Mouse (Mus musculus) hindbrain, embryonic 13.5 days (tissue): ENCODE measurements around the gene Ryr2. TPM values are rescaled to one million over a fixed set of nuclear protein-coding genes. Genes with fewer than 3 reads are reported as not detected.

ENCODE experiments used
- ATAC-seq: fragments of 200-750 bp; cut with Nextera tagmentation; 2 replicates; pipeline ENCODE4 v1.8.0; 2017; ENCODE audit warnings: moderate TSS enrichment; ENCODE audit not compliant: low FRiP score
- H3K27ac ChIP-seq: fragments of 300-500 bp; sonication (generic); 2 replicates; pipeline ENCODE4 v1.5.1; 2015; ENCODE audit warnings: inconsistent platforms, mild to moderate bottlenecking, moderate library complexity
- H3K27me3 ChIP-seq: fragments of 300-500 bp; sonication (generic); 2 replicates; pipeline ENCODE4 v1.6.1; 2015; ENCODE audit warnings: mild to moderate bottlenecking, inconsistent platforms
- H3K36me3 ChIP-seq: fragments of 300-500 bp; sonication (generic); 2 replicates; pipeline ENCODE4 v1.6.1; 2015; ENCODE audit warnings: mild to moderate bottlenecking, inconsistent platforms
- H3K4me1 ChIP-seq: fragments of 300-500 bp; sonication (generic); replicated peaks from 2 replicates; pipeline ENCODE4 v1.6.1; 2015; ENCODE audit warnings: inconsistent platforms
- H3K4me2 ChIP-seq: fragments of 300-500 bp; sonication (generic); 2 replicates; pipeline ENCODE4 v1.6.1; 2015; ENCODE audit warnings: inconsistent platforms, mild to moderate bottlenecking, moderate library complexity
- H3K4me3 ChIP-seq: fragments of 300-500 bp; sonication (generic); 2 replicates; pipeline ENCODE4 v1.5.1; 2015; ENCODE audit warnings: mild to moderate bottlenecking, inconsistent platforms
- H3K9ac ChIP-seq: fragments of 300-500 bp; sonication (generic); 2 replicates; pipeline ENCODE4 v1.6.1; 2015; ENCODE audit warnings: mild to moderate bottlenecking, inconsistent platforms
- H3K9me3 ChIP-seq: fragments of 300-500 bp; sonication (generic); 2 replicates; pipeline ENCODE4 v1.6.1; 2016; ENCODE audit warnings: inconsistent platforms
- WGBS: fragments of 180-500 bp; shearing (Covaris S2); methylation state at CpG from one replicate; pipeline ENCODE4 v1.1.7; 2015; 5-methylcytosine and 5-hydroxymethylcytosine counted together
- polyA plus RNA-seq: library from polyadenylated mRNA; unstranded; fragments of >200 nt; fragmentation: Nextera tagmentation; extraction: Ambion mirVana; gene quantifications from 2 replicates; pipeline ENCODE4 v1.2.1, GENCODE M21; 2015

The Ryr2 gene
- polyA plus RNA-seq, 1 experiment from 2014 or later: 2.2 TPM

- 77% methylated on average over 3 of the region's 3 CpGs for WGBS
- H3K4me1 ChIP-seq: no peaks in the 10 kb centered on the region
- H3K4me2 ChIP-seq: no peak overlapping the region
- H3K36me3 ChIP-seq: no peaks in the 10 kb centered on the region
- H3K27ac ChIP-seq: no peak overlapping the region
- no peaks in the 10 kb centered on the region for H3K9me3 ChIP-seq
- H3K27me3 ChIP-seq: no peaks in the 10 kb centered on the region
- no peak for ATAC-seq
- no peak overlapping the region for H3K4me3 ChIP-seq
- no peak overlapping the region for H3K9ac ChIP-seq
Measured at GRCm38 (mm10) chr13:11924732-11925131, 182.0 kb downstream of the Ryr2 start.

DNA sequence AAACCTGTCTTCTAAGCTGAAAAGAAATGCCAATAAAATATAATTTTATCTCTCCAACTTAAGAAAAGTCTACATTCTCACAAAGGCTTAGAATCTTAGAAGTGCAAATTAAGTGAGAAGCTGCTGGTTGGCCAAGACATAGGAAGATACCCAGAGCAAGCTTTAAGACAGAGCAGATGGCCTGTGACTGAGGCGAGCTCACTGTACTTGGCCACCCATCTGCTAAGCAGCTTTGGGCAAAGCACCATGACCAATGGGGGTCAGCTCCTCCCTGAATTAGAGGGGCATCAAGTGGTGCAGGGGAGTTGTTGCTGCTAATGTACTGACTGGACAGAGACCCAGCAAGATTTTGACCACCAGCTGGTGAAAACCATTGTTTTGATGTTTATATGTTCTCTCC, 186.2 kb downstream of the Ryr2 start:
- 74% methylated on average over 1 of the region's 1 CpGs for WGBS
- H3K27ac ChIP-seq: no peak overlapping the region
- H3K9me3 ChIP-seq: no peaks in the 10 kb centered on the region
- no peak for ATAC-seq
- H3K4me3 ChIP-seq: no peak overlapping the region
- H3K4me1 ChIP-seq: no peaks in the 10 kb centered on the region
- no peaks in the 10 kb centered on the region for H3K36me3 ChIP-seq
- no peaks in the 10 kb centered on the region for H3K27me3 ChIP-seq
- no peak overlapping the region for H3K4me2 ChIP-seq
- H3K9ac ChIP-seq: no peak overlapping the region

DNA sequence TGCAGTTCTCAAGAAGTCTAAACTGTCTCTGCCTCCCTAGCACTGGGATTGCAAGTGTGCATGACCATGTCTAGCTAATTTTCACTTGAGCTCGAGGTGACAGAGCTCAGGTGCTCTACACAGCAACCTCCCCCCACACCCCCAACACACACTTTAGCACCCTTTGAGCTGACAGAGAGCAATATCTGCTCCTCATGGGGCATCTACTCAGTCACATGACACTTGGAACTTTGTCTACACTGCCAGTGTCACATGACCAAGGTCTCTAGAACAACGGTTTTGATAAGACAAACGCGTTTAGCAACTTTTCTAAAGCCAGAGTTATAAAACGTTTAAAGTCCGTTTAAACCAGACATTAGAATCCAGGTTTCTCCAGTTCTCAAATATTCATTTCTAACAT, 187.3 kb downstream of the Ryr2 start:
- Histone ChIP-seq H3K9me3 (no peaks in the 10 kb centered on the region), H3K27me3 (no peaks in the 10 kb centered on the region), H3K4me2 (no peak overlapping the region), H3K9ac (no peak overlapping the region), H3K4me3 (no peak overlapping the region), H3K36me3 (no peaks in the 10 kb centered on the region), H3K4me1 (no peaks in the 10 kb centered on the region), H3K27ac (no peak overlapping the region)
- WGBS: 97% methylated on average over 6 of the region's 6 CpGs
- ATAC-seq: no peak

GRCm38 (mm10) chr13:11915619-11916018, 191.1 kb downstream of the Ryr2 start:
- no peak overlapping the region for H3K4me3 ChIP-seq
- no peak overlapping the region for H3K27ac ChIP-seq
- no peak overlapping the region for H3K4me2 ChIP-seq
- H3K9me3 ChIP-seq: no peaks in the 10 kb centered on the region
- H3K36me3 ChIP-seq: no peaks in the 10 kb centered on the region
- no peak overlapping the region for H3K9ac ChIP-seq
- no peaks in the 10 kb centered on the region for H3K4me1 ChIP-seq
- H3K27me3 ChIP-seq: no peaks in the 10 kb centered on the region
- WGBS: 90% methylated on average over 2 of the region's 2 CpGs
- no peak for ATAC-seq

- Histone ChIP-seq H3K4me1 (no peaks in the 10 kb centered on the region), H3K4me2 (no peak overlapping the region), H3K27me3 (no peaks in the 10 kb centered on the region), H3K9ac (no peak overlapping the region), H3K27ac (no peak overlapping the region), H3K9me3 (no peaks in the 10 kb centered on the region), H3K4me3 (no peak overlapping the region), H3K36me3 (no peaks in the 10 kb centered on the region)
- ATAC-seq: no peak
- 87% methylated on average over 3 of the region's 3 CpGs for WGBS
Measured at GRCm38 (mm10) chr13:11914682-11915081, 192.1 kb downstream of the Ryr2 start.

GRCm38 (mm10) chr13:11912208-11912607, 194.5 kb downstream of the Ryr2 start:
- no peaks in the 10 kb centered on the region for H3K4me1 ChIP-seq
- H3K4me3 ChIP-seq: no peak overlapping the region
- WGBS: 57% methylated on average over 2 of the region's 2 CpGs
- ATAC-seq: no peak
- H3K4me2 ChIP-seq: no peak overlapping the region
- no peaks in the 10 kb centered on the region for H3K27me3 ChIP-seq
- H3K27ac ChIP-seq: no peak overlapping the region
- no peaks in the 10 kb centered on the region for H3K9me3 ChIP-seq
- no peak overlapping the region for H3K9ac ChIP-seq
- no peaks in the 10 kb centered on the region for H3K36me3 ChIP-seq

DNA sequence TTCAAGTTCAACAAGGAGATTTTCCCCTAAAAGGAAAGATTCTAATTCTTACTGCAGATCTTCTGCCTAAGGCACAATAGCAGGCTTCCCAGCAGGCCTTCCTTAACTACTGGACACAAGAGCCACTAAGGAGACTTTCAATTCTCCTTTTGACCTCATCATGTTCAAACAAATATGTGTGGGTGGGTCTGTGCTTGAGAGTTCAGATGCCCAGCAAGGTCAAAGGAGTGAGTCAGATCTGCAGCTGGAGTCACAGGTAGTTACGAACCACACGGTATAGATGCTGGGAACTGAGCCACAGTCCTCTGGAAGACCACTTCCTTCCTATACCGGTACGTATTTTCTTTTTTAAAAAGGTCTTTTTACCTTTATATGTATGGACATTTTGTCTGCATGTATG, 198.6 kb downstream of the Ryr2 start:
- H3K9ac ChIP-seq: no peak overlapping the region
- H3K27me3 ChIP-seq: no peaks in the 10 kb centered on the region
- 86% methylated on average over 4 of the region's 4 CpGs for WGBS

DNA sequence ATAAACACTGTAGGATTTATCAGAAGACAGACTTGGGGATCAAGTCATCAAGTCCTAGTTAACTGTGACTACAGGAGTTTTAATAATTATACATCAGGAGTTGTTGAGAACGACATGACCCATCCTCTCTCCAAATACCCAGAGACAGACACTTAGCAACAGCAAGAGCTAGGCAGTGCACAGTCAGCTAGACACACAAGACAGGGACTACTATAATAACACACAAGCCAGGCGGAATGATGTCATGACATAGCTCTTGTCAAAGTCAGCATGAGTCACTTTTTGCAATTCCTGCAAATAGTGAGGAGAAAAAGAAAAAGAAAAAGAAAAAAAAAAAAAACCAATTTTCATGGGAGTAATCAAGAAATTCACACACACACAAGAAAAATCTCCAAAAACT, 201.6 kb downstream of the Ryr2 start:
- H3K27me3 ChIP-seq: no peaks in the 10 kb centered on the region
- H3K27ac ChIP-seq: no peak overlapping the region
- no peaks in the 10 kb centered on the region for H3K9me3 ChIP-seq
- no peak overlapping the region for H3K4me3 ChIP-seq
- ATAC-seq: no peak
- H3K4me1 ChIP-seq: peaks cover 8% of the 10 kb centered on the region; the same call in 1 of the 2 replicates
- WGBS: 74% methylated on average over 2 of the region's 2 CpGs
- no peak overlapping the region for H3K4me2 ChIP-seq
- H3K9ac ChIP-seq: no peak overlapping the region
- no peaks in the 10 kb centered on the region for H3K36me3 ChIP-seq

More for the DNA sequence above, 198.6 kb downstream of the Ryr2 start:
- H3K36me3 ChIP-seq: no peaks in the 10 kb centered on the region
- no peak overlapping the region for H3K4me2 ChIP-seq
- no peak overlapping the region for H3K4me3 ChIP-seq
- H3K4me1 ChIP-seq: peaks cover 3% of the 10 kb centered on the region; the same call in 1 of the 2 replicates
- no peaks in the 10 kb centered on the region for H3K9me3 ChIP-seq
- no peak overlapping the region for H3K27ac ChIP-seq
- no peak for ATAC-seq

DNA sequence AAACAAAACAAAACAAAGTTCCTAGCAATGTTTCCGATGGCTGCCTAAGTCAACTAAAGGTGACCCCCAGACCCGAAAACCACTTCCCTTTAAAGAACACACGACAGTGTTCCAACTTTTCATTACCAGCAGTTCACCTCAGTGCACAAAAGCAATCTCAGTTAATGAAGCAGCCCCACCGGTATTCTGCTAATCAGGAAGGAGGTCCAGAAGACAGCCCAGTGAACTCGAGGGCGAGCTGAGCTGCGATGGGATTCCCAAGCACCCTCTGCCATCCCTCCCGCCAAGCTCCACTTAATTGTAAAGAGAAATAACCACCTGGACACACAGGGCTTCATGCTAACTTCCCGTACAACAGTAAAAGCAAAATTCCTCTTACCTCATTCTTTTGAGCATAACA, 203.5 kb downstream of the Ryr2 start:
- peaks cover 8% of the 10 kb centered on the region; the same call in 1 of the 2 replicates for H3K4me1 ChIP-seq
- no peaks in the 10 kb centered on the region for H3K36me3 ChIP-seq
- H3K27ac ChIP-seq: no peak overlapping the region
- ATAC-seq: no peak
- no peaks in the 10 kb centered on the region for H3K27me3 ChIP-seq
- H3K9ac ChIP-seq: no peak overlapping the region
- no peaks in the 10 kb centered on the region for H3K9me3 ChIP-seq
- H3K4me3 ChIP-seq: no peak overlapping the region
- peak overlapping the region; percentile 6; the same call in 1 of the 2 replicates for H3K4me2 ChIP-seq
- 27% methylated on average over 9 of the region's 9 CpGs for WGBS

DNA sequence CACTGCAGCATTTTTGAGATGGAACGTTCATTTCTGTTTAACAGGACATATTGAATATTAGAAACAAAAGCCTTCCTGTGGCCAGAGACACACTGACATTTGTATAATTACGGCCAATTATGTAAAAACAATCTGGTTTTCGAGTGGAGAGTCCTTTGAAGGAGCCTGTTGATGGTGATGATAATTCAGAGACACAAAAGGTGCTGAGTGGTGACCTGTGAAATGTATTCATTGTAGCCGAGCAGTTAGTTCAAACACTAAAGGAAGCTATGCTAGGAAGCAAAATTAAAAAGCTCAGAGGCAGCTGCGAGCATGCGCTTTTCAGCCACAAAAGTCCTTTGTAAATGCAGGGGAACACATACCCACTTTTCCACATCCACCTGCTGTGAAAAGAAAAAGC, 203.9 kb downstream of the Ryr2 start:
- Histone ChIP-seq H3K27ac (no peak overlapping the region), H3K4me3 (no peak overlapping the region), H3K4me2 (peak overlapping the region; percentile 6; the same call in 1 of the 2 replicates), H3K9ac (no peak overlapping the region), H3K4me1 (peaks cover 8% of the 10 kb centered on the region; the same call in 1 of the 2 replicates), H3K9me3 (no peaks in the 10 kb centered on the region), H3K36me3 (no peaks in the 10 kb centered on the region), H3K27me3 (no peaks in the 10 kb centered on the region)
- ATAC-seq: no peak
- WGBS: 25% methylated on average over 6 of the region's 6 CpGs

DNA sequence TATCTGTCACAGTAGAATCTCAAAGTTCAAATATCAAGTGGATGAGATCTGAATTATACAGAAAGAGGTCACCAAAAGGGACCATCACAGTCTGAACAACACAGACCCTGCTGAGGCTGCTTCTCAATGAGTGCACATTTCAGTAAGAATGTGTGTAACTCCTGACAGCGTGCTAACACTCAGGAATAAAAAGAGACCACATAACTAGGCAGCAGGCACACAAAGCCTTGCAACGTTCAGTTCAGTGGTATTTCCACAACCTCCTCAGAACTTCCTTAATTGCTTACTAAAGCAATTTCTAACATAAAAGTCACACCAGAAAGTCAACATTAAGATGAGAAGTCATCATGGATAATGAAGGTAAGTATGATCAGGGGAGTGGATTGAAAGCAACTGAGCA, 206.1 kb downstream of the Ryr2 start:
- Histone ChIP-seq H3K4me1 (peaks cover 8% of the 10 kb centered on the region; the same call in 1 of the 2 replicates), H3K27ac (no peak overlapping the region), H3K4me2 (no peak overlapping the region), H3K27me3 (no peaks in the 10 kb centered on the region), H3K9ac (no peak overlapping the region), H3K4me3 (no peak overlapping the region), H3K9me3 (no peaks in the 10 kb centered on the region), H3K36me3 (no peaks in the 10 kb centered on the region)
- 76% methylated on average over 2 of the region's 2 CpGs for WGBS
- no peak for ATAC-seq

DNA sequence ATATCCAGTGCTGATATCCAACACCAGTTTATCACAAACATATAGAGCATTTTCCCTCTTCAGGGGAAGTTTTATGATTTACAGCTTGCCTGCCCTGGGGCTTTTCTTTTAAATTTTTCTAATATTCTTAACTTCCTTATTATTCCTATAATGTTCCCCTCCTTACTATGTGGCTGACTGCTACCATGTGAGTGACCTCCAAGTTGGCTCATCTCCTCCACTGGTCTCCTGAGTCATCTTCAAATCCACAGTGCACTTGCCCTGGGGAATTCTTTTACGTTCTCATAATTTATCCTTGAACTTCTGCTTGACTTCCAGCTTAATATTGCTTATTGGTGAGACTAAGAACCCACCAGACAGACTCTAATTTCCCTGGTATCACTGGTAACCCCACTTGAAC, 211.1 kb downstream of the Ryr2 start:
- no peaks in the 10 kb centered on the region for H3K9me3 ChIP-seq
- no peak overlapping the region for H3K4me2 ChIP-seq
- H3K36me3 ChIP-seq: no peaks in the 10 kb centered on the region
- no peaks in the 10 kb centered on the region for H3K4me1 ChIP-seq
- H3K4me3 ChIP-seq: no peak overlapping the region
- no peaks in the 10 kb centered on the region for H3K27me3 ChIP-seq
- H3K9ac ChIP-seq: no peak overlapping the region
- WGBS: 76% methylated on average over 1 of the region's 1 CpGs
- ATAC-seq: no peak
- no peak overlapping the region for H3K27ac ChIP-seq

DNA sequence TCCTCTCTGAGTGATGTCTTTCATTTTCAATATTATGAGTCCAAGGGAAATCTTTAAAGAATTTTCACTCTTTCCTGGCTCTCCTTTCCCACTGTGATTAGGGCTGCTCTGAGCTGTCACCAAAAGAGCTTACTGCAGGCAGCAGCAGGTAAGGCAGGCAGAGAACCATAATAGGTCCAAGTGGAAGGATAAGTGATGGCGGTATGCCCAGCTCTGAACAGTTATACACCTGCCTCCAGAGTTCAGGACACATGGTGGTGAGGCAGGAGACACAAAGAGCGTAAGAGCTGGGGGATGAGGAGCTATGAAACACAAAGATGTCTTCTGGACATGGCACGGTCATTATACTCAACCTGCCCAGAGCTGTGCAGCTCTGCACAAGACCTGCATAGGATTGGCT, 215.0 kb downstream of the Ryr2 start:
- no peak overlapping the region for H3K4me2 ChIP-seq
- H3K4me3 ChIP-seq: no peak overlapping the region
- H3K4me1 ChIP-seq: no peaks in the 10 kb centered on the region
- 96% methylated on average over 3 of the region's 3 CpGs for WGBS
- ATAC-seq: no peak
- no peaks in the 10 kb centered on the region for H3K27me3 ChIP-seq
- H3K27ac ChIP-seq: no peak overlapping the region
- H3K36me3 ChIP-seq: no peaks in the 10 kb centered on the region
- no peak overlapping the region for H3K9ac ChIP-seq
- H3K9me3 ChIP-seq: no peaks in the 10 kb centered on the region
